Mouse (Mus musculus): Measurements from ENCODE around the gene Syngr4.
A peak's percentile ranks its signal among the peaks of the same experiment; 100 is the strongest.

DNA sequence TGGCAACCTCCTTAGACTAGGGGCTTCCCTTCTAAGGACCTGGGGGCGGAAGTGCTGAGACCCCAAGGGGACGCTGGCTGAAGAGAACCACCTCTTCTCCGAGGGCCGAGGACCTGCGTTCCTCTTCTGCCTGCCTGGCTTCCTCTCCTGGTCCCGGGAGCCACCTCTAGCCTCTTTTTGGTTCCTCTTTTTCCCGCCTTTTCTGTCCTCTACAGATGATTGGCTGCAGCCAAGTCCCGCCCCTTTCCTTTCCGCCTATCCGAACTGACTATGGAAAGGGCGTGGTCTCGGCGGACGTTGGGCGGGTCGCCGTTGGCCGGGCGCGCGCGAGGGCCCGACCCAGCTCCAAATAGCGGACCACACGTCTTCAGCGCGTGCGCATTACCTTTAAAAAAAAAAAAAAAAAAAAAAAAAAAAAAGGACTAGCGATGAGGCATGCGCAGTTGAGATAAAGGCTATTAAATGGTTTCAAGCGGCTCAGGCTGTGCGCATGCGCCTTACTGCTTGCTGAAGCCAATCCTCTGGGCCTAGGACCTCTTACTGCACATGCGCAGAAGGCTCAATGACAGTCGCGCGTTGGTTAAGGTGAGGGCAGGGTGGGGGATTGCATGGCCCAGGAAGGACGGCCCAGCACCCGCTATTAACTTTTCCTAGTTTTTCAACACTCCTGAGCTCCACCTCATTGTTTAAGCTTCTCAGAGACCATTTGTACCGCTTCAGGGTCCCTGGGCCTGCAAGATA is at the start of gene Syngr4, which contains the start of gene Tmem143:
- TF ChIP-seq POLR2A (IDR thresholded peaks at IDR 0.05; ENCODE audit: borderline replicate concordance, control insufficient read depth, low read depth, low read length) (peak; percentile 94), CTCF (IDR thresholded peaks at IDR 0.05; ENCODE audit: control insufficient read depth, insufficient read depth, low read length) (0 out of 2 replicates have a peak, but pooled peaks have one; percentile 9)
